Mouse (Mus musculus) ES-E14 (cell line): ENCODE measurements around the gene Gm9945.

Experiments
- CHD2 ChIP-seq: IDR thresholded peaks from 2 replicates; pipeline ENCODE4 v1.6.1; 2014; ENCODE audit warnings: mild to moderate bottlenecking, low read depth, low read length, inconsistent platforms
- HCFC1 ChIP-seq: IDR thresholded peaks from 2 replicates; pipeline ENCODE4 v1.6.1; 2012; ENCODE audit warnings: low read length, inconsistent platforms, borderline replicate concordance; ENCODE audit not compliant: insufficient read depth
- MAFK ChIP-seq: IDR thresholded peaks from 2 replicates; pipeline ENCODE4 v1.6.1; 2014; ENCODE audit warnings: mild to moderate bottlenecking, low read depth, low read length, inconsistent platforms; ENCODE audit not compliant: insufficient read depth
- ZC3H11A ChIP-seq: IDR thresholded peaks from 2 replicates; pipeline ENCODE4 v1.6.1; 2012; ENCODE audit warnings: low read depth, mild to moderate bottlenecking, inconsistent platforms, low read length, borderline replicate concordance

DNA sequence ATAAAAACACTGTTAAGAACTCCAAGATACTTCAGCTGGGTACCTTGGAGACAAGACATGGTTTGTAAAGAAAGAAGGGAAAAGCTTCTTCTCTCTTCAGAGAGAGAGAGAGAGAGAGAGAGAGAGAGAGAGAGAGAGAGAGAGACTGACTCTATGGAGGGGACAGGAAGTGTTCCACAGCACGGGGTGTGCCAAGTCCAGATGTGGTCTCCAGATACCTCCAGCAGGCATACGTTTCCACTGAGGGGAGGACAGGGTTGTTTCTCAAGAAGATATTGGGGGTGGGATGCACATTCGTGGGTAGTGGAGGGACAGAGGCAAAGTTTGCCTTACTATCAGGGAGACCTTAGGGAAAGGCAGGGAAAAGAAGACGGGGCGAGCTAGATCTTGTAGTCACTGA lies 38.8 kb downstream of the Gm9945 start:
- TF ChIP-seq ZC3H11A = no peak
- no peak for TF ChIP-seq HCFC1
- TF ChIP-seq MAFK = no peak
- no peak for TF ChIP-seq CHD2
